Mouse (Mus musculus) G1E (cell line): ENCODE results near the gene Ntn1.

Experiments
- CTCF ChIP-seq: IDR thresholded peaks from 2 replicates; pipeline ENCODE4 v1.5.1; 2012; ENCODE audit warnings: low read depth, low read length, inconsistent platforms, mixed read lengths
- GATA1 ChIP-seq: IDR thresholded peaks from 2 replicates; pipeline ENCODE4 v1.6.1; 2012; ENCODE audit warnings: borderline replicate concordance, low read length, inconsistent platforms, mixed read lengths
- GATA2 ChIP-seq: IDR thresholded peaks from 2 replicates; pipeline ENCODE4 v1.6.1; 2012; ENCODE audit warnings: low read depth, low read length, inconsistent platforms, borderline replicate concordance
- POLR2AphosphoS5 ChIP-seq: IDR thresholded peaks from 2 replicates; pipeline ENCODE4 v1.6.1; 2012; ENCODE audit warnings: low read depth, low read length, inconsistent platforms; ENCODE audit not compliant: insufficient replicate concordance
- TAL1 ChIP-seq: conservative IDR thresholded peaks from 2 replicates; pipeline ENCODE4 v1.6.1; 2012; ENCODE audit warnings: low read depth, low read length, inconsistent platforms, mixed read lengths

DNA sequence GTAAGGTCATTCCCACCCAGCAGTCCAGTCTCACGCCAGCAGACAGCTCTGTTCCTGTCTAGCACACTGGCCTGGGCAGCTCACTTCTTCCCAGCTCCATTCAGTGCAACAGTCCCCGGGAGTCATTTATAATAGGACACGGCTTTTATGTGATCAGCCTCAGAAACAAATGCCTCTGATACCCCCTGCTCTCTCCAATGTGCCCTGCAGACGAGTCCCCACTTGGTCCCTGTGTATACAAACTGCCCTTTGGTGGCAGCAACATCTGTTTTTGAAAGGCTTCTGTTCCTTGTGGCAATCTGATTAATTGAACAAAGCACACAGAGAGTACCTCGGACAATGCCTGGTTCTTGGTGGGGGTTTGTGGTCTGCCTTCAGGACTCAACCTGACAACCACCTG, 22.2 kb downstream of the Ntn1 start:
- TF ChIP-seq CTCF: no peak
- TF ChIP-seq TAL1: no peak
- TF ChIP-seq GATA1: no peak
- no peak for TF ChIP-seq GATA2
- TF ChIP-seq POLR2AphosphoS5: no peak
